Mouse (Mus musculus): Measurements from ENCODE around the gene Mettl9.
A peak's percentile ranks its signal among the peaks of the same experiment; 100 is the strongest.

- TF ChIP-seq CTCF (conservative IDR thresholded peaks at IDR 0.05; ENCODE audit: low read length) (peak; percentile 19; the same call in 1 of the 2 replicates), NANOG (IDR thresholded peaks at IDR 0.05; ENCODE audit: borderline replicate concordance, low read length) (no peak), POU5F1 (IDR thresholded peaks at IDR 0.05; ENCODE audit: borderline replicate concordance, low read length) (no peak)
Measured at GRCm38 (mm10) chr7:121020277-121020676, 14.0 kb upstream of the Mettl9 start.

Data from E14TG2a.4 (cell line).